Mouse (Mus musculus): ENCODE results near the gene Unc5a. TPM values are rescaled to one million over a fixed set of nuclear protein-coding genes. Genes with fewer than 3 reads are reported as not detected.

Gene Unc5a
- total and polyA plus RNA-seq, 3 experiments = not detected

- Histone ChIP-seq H3K27me3 (ENCODE audit: control insufficient read depth in 1 of 2, insufficient read depth in 2 of 2, low read length in 2 of 2) (no peaks in the 10 kb centered on the region), H3K9me3 (replicated peaks; ENCODE audit: insufficient read depth, low read length) (no peaks in the 10 kb centered on the region), H3K27ac (ENCODE audit: control insufficient read depth, low read depth, low read length) (no peak overlapping the region), H3K79me2 (ENCODE audit: control insufficient read depth, insufficient read depth, low read length, poor library complexity) (no peaks in the 10 kb centered on the region), H3K9ac (ENCODE audit: control insufficient read depth, low read depth, low read length, poor library complexity, severe bottlenecking) (no peak overlapping the region), H3K4me3 (ENCODE audit: control insufficient read depth in 1 of 2, insufficient read depth in 1 of 2, low read depth in 2 of 2, low read length in 2 of 2) (no peak overlapping the region), H3K36me3 (ENCODE audit: control insufficient read depth in 1 of 2, insufficient read depth in 2 of 2, low read length in 2 of 2) (no peaks in the 10 kb centered on the region), H3K4me1 (ENCODE audit: control insufficient read depth in 1 of 2, insufficient read depth in 2 of 2, low read length in 2 of 2) (no peaks in the 10 kb centered on the region)
- no peak for DNase-seq (ENCODE audit: low read depth, low spot score)
- TF ChIP-seq ZMIZ1 (IDR thresholded peaks at IDR 0.05; ENCODE audit: low read depth, low read length) (no peak), ZKSCAN1 (IDR thresholded peaks at IDR 0.05; ENCODE audit: low read depth, low read length) (no peak), HCFC1 (IDR thresholded peaks at IDR 0.05; ENCODE audit: low read depth, low read length) (no peak), EP300 (IDR thresholded peaks at IDR 0.05; ENCODE audit: low read depth in 1 of 2, low read length in 2 of 2) (no peak), KAT2A (conservative IDR thresholded peaks at IDR 0.05; ENCODE audit: low read depth, low read length) (no peak), CHD2 (IDR thresholded peaks at IDR 0.05; ENCODE audit: low read length) (no peak), UBTF (IDR thresholded peaks at IDR 0.05; ENCODE audit: borderline replicate concordance, insufficient read depth, low read depth, low read length) (no peak), NRF1 (IDR thresholded peaks at IDR 0.05; ENCODE audit: insufficient read depth, low read depth, low read length, poor library complexity, severe bottlenecking) (no peak), CHD1 (IDR thresholded peaks at IDR 0.05; ENCODE audit: low read depth, low read length) (no peak)
Measured at GRCm38 (mm10) chr13:54950131-54950530, 920 bp downstream of the Unc5a start.

- no peak for DNase-seq (ENCODE audit: low read depth, low spot score)
- Histone ChIP-seq H3K9ac (ENCODE audit: control insufficient read depth, low read depth, low read length, poor library complexity, severe bottlenecking) (no peak overlapping the region), H3K4me3 (ENCODE audit: control insufficient read depth in 1 of 2, insufficient read depth in 1 of 2, low read depth in 2 of 2, low read length in 2 of 2) (no peak overlapping the region), H3K36me3 (ENCODE audit: control insufficient read depth in 1 of 2, insufficient read depth in 2 of 2, low read length in 2 of 2) (no peaks in the 10 kb centered on the region), H3K4me1 (ENCODE audit: control insufficient read depth in 1 of 2, insufficient read depth in 2 of 2, low read length in 2 of 2) (no peaks in the 10 kb centered on the region), H3K27me3 (ENCODE audit: control insufficient read depth in 1 of 2, insufficient read depth in 2 of 2, low read length in 2 of 2) (no peaks in the 10 kb centered on the region), H3K9me3 (replicated peaks; ENCODE audit: insufficient read depth, low read length) (no peaks in the 10 kb centered on the region), H3K27ac (ENCODE audit: control insufficient read depth, low read depth, low read length) (no peak overlapping the region), H3K79me2 (ENCODE audit: control insufficient read depth, insufficient read depth, low read length, poor library complexity) (no peaks in the 10 kb centered on the region)
- TF ChIP-seq KAT2A (conservative IDR thresholded peaks at IDR 0.05; ENCODE audit: low read depth, low read length) = no peak
- no peak for TF ChIP-seq HCFC1 (IDR thresholded peaks at IDR 0.05; ENCODE audit: low read depth, low read length)
- TF ChIP-seq ZMIZ1 (IDR thresholded peaks at IDR 0.05; ENCODE audit: low read depth, low read length) = no peak
- TF ChIP-seq GATA1 (IDR thresholded peaks at IDR 0.05; ENCODE audit: low read depth, low read length) = no peak
- TF ChIP-seq E2F4 (IDR thresholded peaks at IDR 0.05; ENCODE audit: borderline replicate concordance, low read depth, low read length) = no peak
- no peak for TF ChIP-seq MAZ (IDR thresholded peaks at IDR 0.05; ENCODE audit: low read depth, low read length)
- no peak for TF ChIP-seq ELF1 (IDR thresholded peaks at IDR 0.05; ENCODE audit: low read depth, low read length)
- no peak for TF ChIP-seq TBP (IDR thresholded peaks at IDR 0.05; ENCODE audit: low read depth, low read length)
- no peak for TF ChIP-seq RAD21 (IDR thresholded peaks at IDR 0.05; ENCODE audit: low read depth, low read length)
- TF ChIP-seq TAL1 (IDR thresholded peaks at IDR 0.05; ENCODE audit: low read length) = no peak
- TF ChIP-seq CTCF (IDR thresholded peaks at IDR 0.05 in 2 of 3, conservative IDR thresholded peaks at IDR 0.05 in 1 of 3; ENCODE audit: control insufficient read depth in 1 of 3, insufficient read depth in 1 of 3, low read depth in 2 of 3, low read length in 3 of 3, poor library complexity in 1 of 3, severe bottlenecking in 1 of 3) = no peak
- no peak for TF ChIP-seq SMC3 (IDR thresholded peaks at IDR 0.05; ENCODE audit: low read depth, low read length)
- TF ChIP-seq MYC (IDR thresholded peaks at IDR 0.05; ENCODE audit: low read depth, low read length) = no peak
- TF ChIP-seq ETS1 (IDR thresholded peaks at IDR 0.05; ENCODE audit: low read depth, low read length) = no peak
- no peak for TF ChIP-seq TCF12 (IDR thresholded peaks at IDR 0.05; ENCODE audit: low read depth, low read length)
- TF ChIP-seq RCOR1 (IDR thresholded peaks at IDR 0.05; ENCODE audit: low read depth, low read length) = no peak
- TF ChIP-seq POLR2A (IDR thresholded peaks at IDR 0.05; ENCODE audit: control insufficient read depth in 1 of 2, insufficient read depth in 1 of 2, low read depth in 1 of 2, low read length in 2 of 2, poor library complexity in 1 of 2) = no peak
Measured at GRCm38 (mm10) chr13:54951166-54951565, 2.0 kb downstream of the Unc5a start.
